Mouse (Mus musculus) CH12.LX (cell line): ENCODE measurements around the gene Patj. TPM values are rescaled to one million over a fixed set of nuclear protein-coding genes. Genes with fewer than 3 reads are reported as not detected.

ENCODE experiments used
- DNase-seq: peaks from one replicate; pipeline ENCODE4 v3.0.0-alpha.2; 2013; ENCODE audit errors: extremely low read depth
- H3K27ac ChIP-seq: 2 replicates; pipeline ENCODE4 v1.5.1; 2012; ENCODE audit warnings: low read depth, mild to moderate bottlenecking, control low read depth, moderate library complexity; ENCODE audit not compliant: insufficient read depth
- H3K27me3 ChIP-seq: replicated peaks from 2 replicates; pipeline ENCODE3; 2012; ENCODE audit warnings: inconsistent platforms
- H3K36me3 ChIP-seq, 2 experiments: replicated peaks in 1 of 2; 2 replicates each; pipeline versions ENCODE3 to v1.6.1; 2012; ENCODE audit warnings: inconsistent platforms in 1 of 2, low read length in 1 of 2, mild to moderate bottlenecking in 1 of 2, mixed read lengths in 1 of 2, moderate library complexity in 1 of 2; ENCODE audit not compliant: control insufficient read depth in 1 of 2, insufficient read depth in 1 of 2
- H3K4me1 ChIP-seq, 2 experiments: 2 replicates each; pipeline ENCODE4 v1.6.1; 2012; ENCODE audit warnings: inconsistent platforms in 1 of 2, moderate library complexity in 1 of 2; ENCODE audit not compliant: insufficient read depth in 2 of 2, control insufficient read depth in 1 of 2
- H3K4me2 ChIP-seq: 2 replicates; pipeline ENCODE4 v1.6.1; 2012; ENCODE audit warnings: low read depth, mild to moderate bottlenecking, control low read depth; ENCODE audit not compliant: poor library complexity, insufficient read depth, severe bottlenecking
- H3K4me3 ChIP-seq, 3 experiments: fragments of 150-350 bp in 1 of 3; sonication (generic) in 1 of 3; replicated peaks in 1 of 3; 2 replicates each; pipeline versions ENCODE3 to v1.5.1; 2011 to 2012; ENCODE audit warnings: low read depth in 2 of 3, low read length in 2 of 3, mild to moderate bottlenecking in 2 of 3, moderate library complexity in 2 of 3, control low read depth in 1 of 3, improper control_type of control experiment in 1 of 3, inconsistent platforms in 1 of 3, mixed read lengths in 1 of 3; ENCODE audit not compliant: poor library complexity in 1 of 3
- H3K79me2 ChIP-seq: replicated peaks from 2 replicates; pipeline ENCODE4 v1.6.1; 2012; ENCODE audit warnings: mild to moderate bottlenecking, moderate library complexity; ENCODE audit not compliant: control insufficient read depth, poor library complexity, insufficient read depth, severe bottlenecking; ENCODE audit errors: extremely low read depth
- H3K9ac ChIP-seq: 2 replicates; pipeline ENCODE4 v1.6.1; 2012; ENCODE audit warnings: low read depth, mild to moderate bottlenecking, control low read depth, moderate library complexity; ENCODE audit not compliant: insufficient read depth
- H3K9me3 ChIP-seq: replicated peaks from 2 replicates; pipeline ENCODE3; 2012; ENCODE audit warnings: low read length, inconsistent platforms, mixed read lengths
- E2F4 ChIP-seq: IDR thresholded peaks from 2 replicates; pipeline ENCODE4 v1.6.1; 2011; ENCODE audit warnings: low read depth, low read length, improper control_type of control experiment; ENCODE audit not compliant: insufficient replicate concordance
- ELF1 ChIP-seq: IDR thresholded peaks from 2 replicates; pipeline ENCODE4 v1.6.1; 2014; ENCODE audit warnings: low read depth, mild to moderate bottlenecking, inconsistent platforms, low read length, improper control_type of control experiment
- ETS1 ChIP-seq: conservative IDR thresholded peaks from 2 replicates; pipeline ENCODE4 v1.6.1; 2012; ENCODE audit warnings: low read depth, mild to moderate bottlenecking, inconsistent platforms, low read length, improper control_type of control experiment, moderate library complexity
- GABPA ChIP-seq: IDR thresholded peaks from 2 replicates; pipeline ENCODE4 v1.6.1; 2012; ENCODE audit warnings: low read depth, low read length, improper control_type of control experiment, inconsistent platforms; ENCODE audit not compliant: insufficient replicate concordance
- HCFC1 ChIP-seq: IDR thresholded peaks from 2 replicates; pipeline ENCODE4 v1.6.1; 2012; ENCODE audit warnings: low read depth, mild to moderate bottlenecking, inconsistent platforms, low read length, improper control_type of control experiment
- IRF4 ChIP-seq: IDR thresholded peaks from 2 replicates; pipeline ENCODE4 v1.6.1; 2014; ENCODE audit warnings: low read depth, mild to moderate bottlenecking, inconsistent platforms, low read length, improper control_type of control experiment
- MAFK ChIP-seq: IDR thresholded peaks from 2 replicates; pipeline ENCODE4 v1.6.1; 2011; ENCODE audit warnings: low read length, improper control_type of control experiment; ENCODE audit not compliant: insufficient replicate concordance
- MAZ ChIP-seq: IDR thresholded peaks from 2 replicates; pipeline ENCODE4 v1.6.1; 2012; ENCODE audit warnings: low read depth, mild to moderate bottlenecking, inconsistent platforms, low read length, improper control_type of control experiment, moderate library complexity
- MEF2A ChIP-seq: IDR thresholded peaks from 2 replicates; pipeline ENCODE4 v1.6.1; 2014; ENCODE audit warnings: low read depth, mild to moderate bottlenecking, inconsistent platforms, low read length, improper control_type of control experiment, borderline replicate concordance
- MYC ChIP-seq: IDR thresholded peaks from 2 replicates; pipeline ENCODE4 v1.6.1; 2011; ENCODE audit warnings: low read depth, mild to moderate bottlenecking, improper control_type of control experiment, low read length
- NELFE ChIP-seq: IDR thresholded peaks from 2 replicates; pipeline ENCODE4 v1.6.1; 2011; ENCODE audit warnings: low read depth, low read length, improper control_type of control experiment
- NRF1 ChIP-seq: IDR thresholded peaks from 2 replicates; pipeline ENCODE4 v1.6.1; 2014; ENCODE audit warnings: low read depth, mild to moderate bottlenecking, inconsistent platforms, low read length, improper control_type of control experiment, moderate library complexity
- PAX5 ChIP-seq: IDR thresholded peaks from 2 replicates; pipeline ENCODE4 v1.6.1; 2012; ENCODE audit warnings: low read length, inconsistent platforms, mixed read lengths
- POLR2AphosphoS2 ChIP-seq: IDR thresholded peaks from 2 replicates; pipeline ENCODE4 v1.6.1; 2011; ENCODE audit warnings: low read depth, low read length, improper control_type of control experiment
- RAD21 ChIP-seq: IDR thresholded peaks from 2 replicates; pipeline ENCODE4 v1.6.1; 2011; ENCODE audit warnings: low read depth, mild to moderate bottlenecking, low read length, improper control_type of control experiment, moderate library complexity
- RCOR1 ChIP-seq: conservative IDR thresholded peaks from 2 replicates; pipeline ENCODE4 v1.6.1; 2012; ENCODE audit warnings: low read depth, mild to moderate bottlenecking, inconsistent platforms, low read length, improper control_type of control experiment
- SIN3A ChIP-seq: IDR thresholded peaks from 2 replicates; pipeline ENCODE4 v1.6.1; 2012; ENCODE audit warnings: low read length, improper control_type of control experiment, inconsistent platforms
- SMC3 ChIP-seq: IDR thresholded peaks from 2 replicates; pipeline ENCODE4 v1.6.1; 2011; ENCODE audit warnings: low read depth, low read length, improper control_type of control experiment
- TBP ChIP-seq: conservative IDR thresholded peaks from 2 replicates; pipeline ENCODE4 v1.6.1; 2011; ENCODE audit warnings: low read depth, low read length, improper control_type of control experiment
- UBTF ChIP-seq: IDR thresholded peaks from 2 replicates; pipeline ENCODE4 v1.6.1; 2012; ENCODE audit warnings: low read depth, mild to moderate bottlenecking, inconsistent platforms, low read length, improper control_type of control experiment, moderate library complexity
- USF1 ChIP-seq: IDR thresholded peaks from 2 replicates; pipeline ENCODE4 v1.6.1; 2014; ENCODE audit warnings: low read depth, mild to moderate bottlenecking, inconsistent platforms, low read length, improper control_type of control experiment
- USF2 ChIP-seq: conservative IDR thresholded peaks from 2 replicates; pipeline ENCODE4 v1.6.1; 2011; ENCODE audit warnings: low read depth, low read length, improper control_type of control experiment
- ZKSCAN1 ChIP-seq: IDR thresholded peaks from 2 replicates; pipeline ENCODE4 v1.6.1; 2012; ENCODE audit warnings: low read depth, inconsistent platforms, low read length, improper control_type of control experiment, borderline replicate concordance
- ZMIZ1 ChIP-seq: IDR thresholded peaks from 2 replicates; pipeline ENCODE4 v1.6.1; 2012; ENCODE audit warnings: low read depth, mild to moderate bottlenecking, inconsistent platforms, low read length, improper control_type of control experiment
- dilution Hi-C: fragments of 300-500 bp; cut with MboI; formaldehyde crosslinking; loops from 2 replicates; pipeline ENCODE4 v1.14.3; 2020; ENCODE audit warnings: low sequenced_read_pairs; ENCODE audit not compliant: extremely low pct_unique_long_range_greater_than_20kb, extremely low pct_ligation_motif_present
- in situ Hi-C: fragments of 300-500 bp; cut with MboI; formaldehyde crosslinking; loops from 3 replicates; pipeline ENCODE4 v1.14.3; 2019; ENCODE audit warnings: low sequenced_read_pairs, low pct_ligation_motif_present, low pct_unique_long_range_greater_than_20kb, mixed read lengths
- polyA plus RNA-seq: library from polyadenylated mRNA; unstranded; fragments of >175 nt; gene quantifications from 2 replicates; pipeline ENCODE4 v1.2.1, GENCODE M21; 2012; ENCODE audit warnings: low read depth; ENCODE audit not compliant: insufficient read length
- total RNA-seq, 2 experiments: library from RNA; depleted of rRNA; stranded (reverse); fragments of 300-350 nt in 1 of 2; fragments of >200 nt in 1 of 2; gene quantifications; 2 replicates each; pipeline ENCODE4 v1.2.3; 2012 to 2014

The Patj gene
- total and polyA plus RNA-seq, 3 experiments: 1.2 to 6.1 (median 2.0) TPM

- no peaks in the 10 kb centered on the region for H3K4me1 ChIP-seq
- TF ChIP-seq NELFE (no peak), MAZ (no peak), MEF2A (no peak), RCOR1 (no peak), SMC3 (no peak), POLR2AphosphoS2 (no peak), ETS1 (no peak), TBP (no peak), ZMIZ1 (no peak), ELF1 (no peak), MAFK (no peak), ZKSCAN1 (no peak), USF2 (no peak), UBTF (no peak), IRF4 (no peak), MYC (no peak)
- TF ChIP-seq, all 38 proteins: peak for 0
- H3K36me3 ChIP-seq: no peaks in the 10 kb centered on the region
- in situ Hi-C loops: no loop called here
- no peaks in the 10 kb centered on the region for H3K27me3 ChIP-seq
- no peaks in the 10 kb centered on the region for H3K79me2 ChIP-seq
- no peak overlapping the region for H3K9ac ChIP-seq
- DNase-seq: no peak
- no peak overlapping the region for H3K27ac ChIP-seq
- dilution Hi-C loops: no loop called here
- peaks cover 57% of the 10 kb centered on the region for H3K9me3 ChIP-seq
- H3K4me2 ChIP-seq: no peak overlapping the region
- no peak overlapping the region for H3K4me3 ChIP-seq
Observed at GRCm38 (mm10) chr4:98593961-98594360, 198.4 kb downstream of the Patj start.

- Histone ChIP-seq H3K36me3 (no peaks in the 10 kb centered on the region), H3K27me3 (no peaks in the 10 kb centered on the region), H3K4me3 (no peak overlapping the region), H3K9me3 (peaks cover 57% of the 10 kb centered on the region), H3K4me1 (no peaks in the 10 kb centered on the region), H3K4me2 (no peak overlapping the region), H3K9ac (no peak overlapping the region), H3K27ac (no peak overlapping the region), H3K79me2 (no peaks in the 10 kb centered on the region)
- TF ChIP-seq ZKSCAN1: no peak
- TF ChIP-seq PAX5: no peak
- TF ChIP-seq NELFE: no peak
- no peak for TF ChIP-seq RAD21
- no peak for TF ChIP-seq NRF1
- TF ChIP-seq HCFC1: no peak
- no peak for TF ChIP-seq USF1
- no peak for TF ChIP-seq USF2
- TF ChIP-seq E2F4: no peak
- TF ChIP-seq GABPA: no peak
- no peak for TF ChIP-seq SIN3A
- TF ChIP-seq ETS1: no peak
- dilution Hi-C loops (no loop called here), in situ Hi-C loops (no loop called here)
- no peak for DNase-seq
Observed at GRCm38 (mm10) chr4:98598546-98598971, 203.0 kb downstream of the Patj start.
